Mouse (Mus musculus): ENCODE data around the gene Cdc27.
A peak's percentile ranks its signal among the peaks of the same experiment; 100 is the strongest.

Gene Cdc27

DNA sequence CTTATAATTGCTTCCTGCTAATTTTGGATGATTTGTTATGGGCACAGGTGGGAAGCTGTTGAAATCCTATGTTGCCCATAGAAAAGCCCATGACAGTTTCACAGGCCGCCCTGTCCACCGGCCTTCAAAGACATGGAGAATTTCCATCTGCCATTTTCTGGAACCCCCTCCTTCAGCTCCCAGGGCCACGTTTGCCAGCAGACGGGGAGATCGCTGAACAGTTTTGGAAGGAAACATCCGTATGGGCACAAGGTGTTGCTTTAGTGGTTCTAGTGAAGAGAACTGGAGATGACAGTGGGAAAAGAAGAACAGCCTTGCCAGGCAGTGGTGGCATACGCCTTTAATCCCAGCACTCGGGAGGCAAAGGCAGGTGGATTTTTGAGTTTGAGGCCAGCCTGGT, 68.4 kb downstream of the Cdc27 start:
- no peak for DNase-seq (ENCODE audit: low read depth, low spot score)

DNA sequence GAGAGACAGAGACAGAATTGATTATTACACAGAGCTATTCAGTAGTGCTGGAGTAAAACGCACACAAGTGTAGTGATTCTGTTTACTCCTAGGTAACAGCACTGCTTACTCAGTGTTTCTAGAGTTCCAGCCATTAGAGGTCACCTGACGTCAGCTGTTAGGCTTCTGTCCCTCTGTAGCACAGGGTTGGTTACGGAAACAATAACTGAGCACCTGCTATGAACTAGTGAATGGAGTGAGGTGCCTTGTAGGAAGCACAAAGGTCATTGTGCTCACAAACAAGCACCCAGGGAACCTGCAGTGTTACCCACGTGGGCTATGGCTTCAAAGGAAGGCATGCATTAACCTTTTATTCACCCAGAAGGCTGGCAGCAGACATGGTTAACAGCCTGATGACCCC, 70.9 kb downstream of the Cdc27 start:
- DNase-seq (ENCODE audit: low read depth, low spot score): no peak

DNA sequence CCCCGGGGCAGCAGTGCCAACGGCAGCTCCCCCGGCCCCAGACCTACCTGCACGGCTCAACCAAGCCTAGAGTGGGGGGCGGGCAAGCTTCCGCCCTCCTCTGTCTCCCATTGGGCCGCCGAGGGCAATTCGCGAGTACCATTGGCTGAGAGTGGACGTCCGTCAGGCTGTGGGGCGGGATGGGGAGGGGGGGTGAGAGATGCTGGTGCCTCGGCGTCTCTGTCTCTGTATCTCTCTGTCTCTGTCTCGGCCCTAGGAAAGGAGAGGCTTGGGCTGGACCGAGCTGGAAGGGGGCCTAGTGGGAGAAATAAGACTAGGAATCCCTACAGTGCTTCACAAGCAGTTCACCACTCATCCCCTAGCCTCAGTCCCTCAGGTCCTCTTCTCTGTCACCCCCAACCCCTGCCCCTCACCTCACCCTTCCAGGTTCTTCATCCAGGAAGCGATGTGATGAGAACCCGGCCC, 81.0 kb downstream of the Cdc27 start:
- peak; percentile 96 for DNase-seq (ENCODE audit: low read depth, low spot score)

DNA sequence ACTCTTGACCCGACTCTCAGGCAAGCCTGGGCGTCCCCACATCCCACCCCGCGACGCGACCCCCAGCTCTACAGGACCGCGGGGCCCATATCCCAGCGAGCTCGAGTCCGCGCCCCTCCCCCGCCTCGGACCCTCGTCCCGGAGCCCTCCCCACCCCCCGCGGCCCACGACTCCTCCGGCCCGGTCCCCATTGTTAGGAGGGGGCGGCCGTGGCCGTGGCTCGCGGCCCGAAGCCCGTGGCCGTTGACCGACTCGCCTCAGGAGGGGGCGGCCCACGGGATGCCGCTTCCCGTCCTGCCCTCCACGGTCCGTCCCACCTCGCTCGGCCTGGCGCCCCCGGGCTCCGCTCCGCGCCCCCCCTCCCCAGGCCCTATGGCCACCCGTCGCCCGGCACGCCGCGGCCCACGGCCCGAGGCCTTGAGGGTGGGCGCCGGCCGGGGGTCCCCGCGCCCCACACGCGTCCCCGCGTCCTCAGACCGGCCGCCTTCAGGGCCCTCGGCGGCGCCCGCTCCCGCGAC, 81.6 kb downstream of the Cdc27 start, which contains the start of gene Kansl1:
TSS of gene Kansl1 (minus strand) at position 111 of the 518 bp plus-strand sequence.
- no peak for DNase-seq (ENCODE audit: low read depth, low spot score)

DNA sequence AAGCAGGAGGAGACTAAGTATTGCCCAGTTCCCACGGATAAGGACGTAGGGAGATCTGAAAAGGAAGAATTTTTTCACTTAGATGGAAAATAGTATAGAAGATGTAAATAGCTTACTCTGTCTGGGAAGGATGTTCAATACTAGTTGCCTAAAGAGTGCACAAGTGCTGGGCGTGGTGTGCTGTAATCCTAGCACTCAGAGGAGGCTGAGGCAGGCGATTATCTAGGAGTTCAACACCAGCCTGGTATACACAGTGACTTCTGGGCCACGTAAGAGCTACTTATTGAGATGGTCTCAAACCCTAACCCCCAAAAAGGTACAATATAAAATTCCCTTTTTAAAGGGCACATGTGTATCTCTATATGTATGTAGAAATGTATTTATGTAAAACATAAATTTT, 82.7 kb downstream of the Cdc27 start:
- DNase-seq (ENCODE audit: low read depth, low spot score): no peak

DNA sequence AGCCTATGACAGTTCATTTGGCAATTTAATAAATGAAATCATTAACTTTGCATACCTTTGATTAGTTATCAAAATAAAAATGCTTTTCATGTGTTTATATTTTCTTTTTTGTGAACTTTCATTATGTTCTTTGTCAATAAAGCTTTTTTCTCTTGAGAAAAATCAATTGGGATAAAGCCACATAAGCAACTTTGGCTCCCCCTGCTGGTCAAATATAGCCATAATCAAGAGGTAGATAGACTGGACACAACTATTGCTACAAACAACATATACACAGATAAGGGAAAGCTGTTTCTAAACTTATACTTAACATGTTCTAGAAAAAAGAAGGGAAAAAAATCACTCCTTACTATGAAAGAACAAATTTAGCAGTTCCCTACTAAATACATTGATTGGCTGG, 88.9 kb downstream of the Cdc27 start:
- peak; percentile 77 for DNase-seq (ENCODE audit: low read depth, low spot score)

DNA sequence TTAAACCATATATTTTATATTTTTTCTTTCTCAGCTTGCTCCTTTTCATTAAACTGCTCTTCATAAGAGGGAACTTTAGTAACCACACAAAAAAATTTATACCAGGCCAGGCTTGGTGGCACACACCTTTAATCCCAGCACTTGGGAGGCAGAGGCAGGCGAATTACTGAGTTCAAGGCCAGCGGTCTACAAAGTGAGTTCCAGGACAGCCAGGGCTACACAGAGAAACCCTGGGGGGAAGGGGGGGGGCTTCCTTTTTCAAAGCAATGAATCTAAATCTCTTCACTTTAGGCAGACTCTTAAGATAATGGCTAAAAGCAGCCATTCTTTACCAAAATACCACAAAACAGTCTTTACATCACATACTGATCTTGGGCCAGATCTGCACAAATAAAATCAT, 90.7 kb downstream of the Cdc27 start:
- DNase-seq (ENCODE audit: low read depth, low spot score): no peak

DNA sequence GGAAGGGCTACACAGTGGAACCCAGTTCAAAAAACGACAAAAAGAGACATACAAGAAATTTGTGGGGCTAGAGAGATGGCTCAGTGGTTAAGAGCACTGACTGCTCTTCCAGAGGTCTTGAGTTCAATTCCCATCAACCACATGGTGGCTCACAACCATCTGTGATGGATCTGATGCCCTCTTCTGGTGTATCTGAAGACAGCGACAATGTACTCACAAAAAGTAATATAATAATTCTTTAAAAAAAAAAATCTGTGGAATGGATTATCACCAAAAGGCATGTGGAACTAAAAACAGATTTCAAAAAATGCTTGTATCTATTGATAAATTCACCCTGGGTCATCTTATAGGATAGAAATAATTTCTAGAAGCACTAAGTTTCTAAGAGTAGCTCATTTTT, 91.9 kb downstream of the Cdc27 start:
- no peak for DNase-seq (ENCODE audit: low read depth, low spot score)

Data from CD4-positive helper T cell, adult 2 months (primary cell).